Mouse (Mus musculus) neural tube, embryonic 11.5 days (tissue): Measurements from ENCODE around the gene Tecta. TPM values are rescaled to one million over a fixed set of nuclear protein-coding genes. Genes with fewer than 3 reads are reported as not detected.

ENCODE experiments used
- ATAC-seq: fragments of 200-750 bp; cut with Nextera tagmentation; 2 replicates; pipeline ENCODE4 v1.8.0; 2017; ENCODE audit warnings: moderate number of reproducible peaks, mild to moderate bottlenecking, moderate TSS enrichment, moderate library complexity; ENCODE audit not compliant: insufficient read depth, low FRiP score, low TSS enrichment
- DNase-seq: peaks from one replicate; pipeline ENCODE4 v3.0.0-alpha.2; 2015; ENCODE audit warnings: low spot score
- H3K27ac ChIP-seq: fragments of 300-500 bp; sonication (generic); 2 replicates; pipeline ENCODE4 v1.5.1; 2014; ENCODE audit warnings: low read depth, mild to moderate bottlenecking, low read length
- H3K27me3 ChIP-seq: fragments of 300-500 bp; sonication (generic); 2 replicates; pipeline ENCODE4 v1.6.1; 2014; ENCODE audit warnings: mild to moderate bottlenecking, low read length, mixed read lengths; ENCODE audit not compliant: control insufficient read depth, insufficient read depth
- H3K36me3 ChIP-seq: fragments of 300-500 bp; sonication (generic); 2 replicates; pipeline ENCODE4 v1.6.1; 2014; ENCODE audit warnings: mild to moderate bottlenecking, low read length, moderate library complexity, mixed read lengths; ENCODE audit not compliant: control insufficient read depth, insufficient read depth
- H3K4me1 ChIP-seq: fragments of 300-500 bp; sonication (generic); 2 replicates; pipeline ENCODE4 v1.6.1; 2014; ENCODE audit warnings: low read length, mixed read lengths; ENCODE audit not compliant: control insufficient read depth, insufficient read depth
- H3K4me2 ChIP-seq: fragments of 300-500 bp; sonication (generic); 2 replicates; pipeline ENCODE4 v1.6.1; 2014; ENCODE audit warnings: low read depth, mild to moderate bottlenecking, moderate library complexity
- H3K4me3 ChIP-seq: fragments of 300-500 bp; sonication (generic); 2 replicates; pipeline ENCODE4 v1.5.1; 2014; ENCODE audit warnings: low read depth, low read length
- H3K9ac ChIP-seq: fragments of 300-500 bp; sonication (generic); 2 replicates; pipeline ENCODE4 v1.6.1; 2014; ENCODE audit warnings: mild to moderate bottlenecking, low read length
- H3K9me3 ChIP-seq: fragments of 300-500 bp; sonication (generic); 2 replicates; pipeline ENCODE4 v1.6.1; 2016; ENCODE audit warnings: low read length; ENCODE audit not compliant: control insufficient read depth
- WGBS: fragments of 180-500 bp; shearing (Covaris S2); extraction: QIAGEN DNeasy Blood & Tissue Kit; methylation state at CpG from one replicate; pipeline ENCODE4 v1.1.7; 2014; 5-methylcytosine and 5-hydroxymethylcytosine counted together
- microRNA-seq: library from miRNA; unstranded; fragments of <30 nt; microRNA quantifications from one replicate; pipeline ENCODE4, GENCODE M21; 2016
- polyA plus RNA-seq: library from polyadenylated mRNA; unstranded; fragments of >200 nt; fragmentation: Nextera tagmentation; extraction: Ambion mirVana; gene quantifications from 2 replicates; pipeline ENCODE4 v1.2.1, GENCODE M21; 2014

Gene Tecta
- polyA plus RNA-seq, 1 experiment from 2014 or later = 0.54 TPM

DNA sequence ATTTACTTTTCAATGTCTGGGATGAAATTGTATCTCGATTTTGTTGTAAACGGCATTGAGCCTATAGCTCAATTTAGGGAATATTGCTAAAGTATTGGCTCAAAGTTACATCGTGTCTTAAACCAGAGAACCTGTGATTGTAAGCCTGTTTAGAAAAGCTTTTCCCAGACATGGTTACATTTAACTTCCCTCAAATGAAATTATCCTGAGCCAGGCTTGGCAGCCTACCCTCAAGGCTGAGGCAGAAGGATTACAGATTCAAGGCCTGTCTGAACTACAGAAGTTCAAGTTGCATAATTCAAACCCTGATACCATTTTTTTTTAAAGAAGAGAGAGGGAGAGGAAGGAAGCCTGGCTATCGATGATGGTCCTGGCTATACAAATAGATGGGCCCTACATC, 95.8 kb downstream of the Tecta start:
- DNase-seq (no peak), ATAC-seq (no peak)
- Histone ChIP-seq H3K27ac (no peak overlapping the region), H3K4me1 (no peaks in the 10 kb centered on the region), H3K9ac (no peak overlapping the region), H3K27me3 (no peaks in the 10 kb centered on the region), H3K9me3 (no peaks in the 10 kb centered on the region), H3K4me2 (no peak overlapping the region), H3K36me3 (no peaks in the 10 kb centered on the region), H3K4me3 (no peak overlapping the region)
- WGBS = 92% methylated on average over 4 of the region's 4 CpGs

DNA sequence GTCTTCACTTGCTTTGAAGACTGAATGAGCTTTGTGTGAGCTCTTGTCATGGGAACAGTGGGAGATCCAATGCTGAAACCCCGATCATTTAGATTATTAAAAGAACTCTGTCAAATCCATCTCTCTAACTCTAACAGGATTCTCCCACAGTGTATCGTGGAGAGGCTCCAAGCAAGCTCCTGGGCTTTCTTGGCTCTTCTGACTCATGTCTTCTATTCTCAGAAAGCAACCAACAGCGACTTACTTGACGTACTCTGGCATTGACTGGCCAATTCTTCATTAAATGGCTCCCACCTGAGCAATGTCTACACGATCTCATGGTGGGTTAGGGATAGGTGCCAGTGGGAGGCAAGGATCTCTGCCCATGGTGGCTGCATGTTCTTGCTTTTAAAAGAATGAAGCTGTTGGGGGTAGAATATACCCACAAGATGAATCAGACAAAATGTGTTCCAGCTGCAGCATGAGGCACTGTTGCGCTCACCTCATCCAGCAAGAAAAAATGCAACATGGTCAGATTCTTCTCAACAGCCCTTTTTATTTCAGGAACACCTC, 98.6 kb downstream of the Tecta start:
- no peaks in the 10 kb centered on the region for H3K36me3 ChIP-seq
- ATAC-seq = no peak
- no peak for DNase-seq
- H3K9ac ChIP-seq = no peak overlapping the region
- 80% methylated on average over 6 of the region's 6 CpGs for WGBS
- H3K9me3 ChIP-seq = no peaks in the 10 kb centered on the region
- no peaks in the 10 kb centered on the region for H3K27me3 ChIP-seq
- no peaks in the 10 kb centered on the region for H3K4me1 ChIP-seq
- no peak overlapping the region for H3K27ac ChIP-seq
- no peak overlapping the region for H3K4me3 ChIP-seq
- H3K4me2 ChIP-seq = no peak overlapping the region

- no peaks in the 10 kb centered on the region for H3K27me3 ChIP-seq
- H3K4me1 ChIP-seq = no peaks in the 10 kb centered on the region
- H3K4me3 ChIP-seq = no peak overlapping the region
- WGBS = 88% methylated on average over 10 of the region's 10 CpGs
- no peak for ATAC-seq
- no peak for DNase-seq
- H3K9me3 ChIP-seq = no peaks in the 10 kb centered on the region
- no peak overlapping the region for H3K9ac ChIP-seq
- no peak overlapping the region for H3K27ac ChIP-seq
- H3K4me2 ChIP-seq = no peak overlapping the region
- H3K36me3 ChIP-seq = no peaks in the 10 kb centered on the region
Measured at GRCm38 (mm10) chr9:42296297-42296922, 103.3 kb downstream of the Tecta start.

- Histone ChIP-seq H3K9me3 (no peaks in the 10 kb centered on the region), H3K4me3 (no peak overlapping the region), H3K4me2 (no peak overlapping the region), H3K36me3 (no peaks in the 10 kb centered on the region), H3K27ac (no peak overlapping the region), H3K9ac (no peak overlapping the region), H3K27me3 (no peaks in the 10 kb centered on the region), H3K4me1 (no peaks in the 10 kb centered on the region)
- DNase-seq = no peak
- 84% methylated on average over 2 of the region's 2 CpGs for WGBS
- ATAC-seq = no peak
Measured at GRCm38 (mm10) chr9:42294131-42294530, 105.6 kb downstream of the Tecta start.

GRCm38 (mm10) chr9:42293596-42293995, 106.1 kb downstream of the Tecta start:
- Histone ChIP-seq H3K27ac (no peak overlapping the region), H3K9me3 (no peaks in the 10 kb centered on the region), H3K4me2 (no peak overlapping the region), H3K9ac (no peak overlapping the region), H3K4me1 (no peaks in the 10 kb centered on the region), H3K36me3 (no peaks in the 10 kb centered on the region), H3K27me3 (no peaks in the 10 kb centered on the region), H3K4me3 (no peak overlapping the region)
- ATAC-seq (no peak), DNase-seq (no peak)
- 87% methylated on average over 3 of the region's 3 CpGs for WGBS

- H3K9ac ChIP-seq = no peak overlapping the region
- no peak for DNase-seq
Measured at GRCm38 (mm10) chr9:42293051-42293450, 106.7 kb downstream of the Tecta start.

DNA sequence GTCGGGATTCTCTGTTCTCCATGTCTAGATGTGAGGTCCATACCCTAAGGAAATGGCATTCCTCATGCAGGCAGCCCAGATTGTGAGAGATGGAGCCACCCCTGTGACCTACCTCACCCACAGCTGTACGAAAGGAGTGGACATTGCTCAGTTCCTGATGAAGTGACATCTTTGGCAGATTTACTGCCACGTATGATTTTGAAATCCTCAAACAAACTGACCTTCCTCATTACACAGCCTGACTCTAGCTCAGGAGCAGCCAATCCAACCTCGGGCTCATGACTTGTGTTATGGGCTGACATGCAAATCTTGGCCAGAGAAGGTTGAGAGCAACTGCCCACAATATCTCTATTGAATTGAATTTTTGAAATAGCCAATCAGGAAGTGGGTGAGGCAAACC, 120.1 kb downstream of the Tecta start:
- H3K27ac ChIP-seq = no peak overlapping the region
- H3K9me3 ChIP-seq = no peaks in the 10 kb centered on the region
- H3K27me3 ChIP-seq = no peaks in the 10 kb centered on the region
- H3K9ac ChIP-seq = no peak overlapping the region
- DNase-seq = no peak
- H3K4me3 ChIP-seq = no peak overlapping the region
- ATAC-seq = no peak
- H3K36me3 ChIP-seq = no peaks in the 10 kb centered on the region
- H3K4me1 ChIP-seq = no peaks in the 10 kb centered on the region
- 76% methylated on average over 4 of the region's 4 CpGs for WGBS
- no peak overlapping the region for H3K4me2 ChIP-seq

More at GRCm38 (mm10) chr9:42293051-42293450, 106.7 kb downstream of the Tecta start:
- Histone ChIP-seq H3K27me3 (no peaks in the 10 kb centered on the region), H3K27ac (no peak overlapping the region), H3K4me2 (no peak overlapping the region), H3K36me3 (no peaks in the 10 kb centered on the region), H3K4me1 (no peaks in the 10 kb centered on the region), H3K9me3 (no peaks in the 10 kb centered on the region), H3K4me3 (no peak overlapping the region)
- WGBS = 63% methylated on average over 7 of the region's 7 CpGs
- ATAC-seq = no peak

Small RNA genes within 50 kb of the gene (microRNA-seq; reads per million reads assigned to microRNA genes)
- not detected for gene Gm44311

Other genes starting within 250 kb of the Tecta start
- gene Sc5d, start 135.7 kb downstream of the Tecta start, polyA plus RNA-seq = 64.9 and 65.6 TPM in 2 replicates
- 5.1 and 5.7 TPM in 2 replicates for gene Tbcel, start 107.9 kb upstream of the Tecta start, polyA plus RNA-seq